Mouse (Mus musculus) gastrocnemius, postnatal 10 days (tissue): ENCODE data around the gene Adcy7. TPM values are rescaled to one million over a fixed set of nuclear protein-coding genes. Genes with fewer than 3 reads are reported as not detected.

Source experiments
- DNase-seq: peaks from one replicate; pipeline ENCODE4 v3.0.0; 2021; ENCODE audit warnings: mixed read lengths
- total RNA-seq, 2 experiments: library from RNA; stranded (reverse); gene quantifications; 2 replicates each; pipeline ENCODE4 v1.2.3; 2021

Gene Adcy7
- total RNA-seq, 2 experiments from 2014 or later, result 12.7 to 17.7 TPM

GRCm38 (mm10) chr8:88273051-88273430 is 838 bp downstream of the Adcy7 start:
- peak; percentile 35 for DNase-seq

- DNase-seq, result no peak
Observed at GRCm38 (mm10) chr8:88274090-88274489, 1.9 kb downstream of the Adcy7 start.

- no peak for DNase-seq
Observed at GRCm38 (mm10) chr8:88279220-88279619, 7.0 kb downstream of the Adcy7 start.

- no peak for DNase-seq
Observed at GRCm38 (mm10) chr8:88279670-88280069, 7.5 kb downstream of the Adcy7 start.

GRCm38 (mm10) chr8:88280904-88281303 is 8.7 kb downstream of the Adcy7 start:
- no peak for DNase-seq

- DNase-seq, result peak; percentile 74
Observed at GRCm38 (mm10) chr8:88282684-88283083, 10.5 kb downstream of the Adcy7 start.

- no peak for DNase-seq
Observed at GRCm38 (mm10) chr8:88283243-88284115, 11.3 kb downstream of the Adcy7 start.

GRCm38 (mm10) chr8:88284738-88285137 is 12.5 kb downstream of the Adcy7 start:
- no peak for DNase-seq

GRCm38 (mm10) chr8:88285469-88286356 is 13.5 kb downstream of the Adcy7 start:
- DNase-seq, result peak; percentile 57

GRCm38 (mm10) chr8:88286421-88286960 is 14.3 kb downstream of the Adcy7 start:
- no peak for DNase-seq

GRCm38 (mm10) chr8:88288622-88289242 is 16.5 kb downstream of the Adcy7 start:
- DNase-seq, result peak; percentile 49

- no peak for DNase-seq
Observed at GRCm38 (mm10) chr8:88289901-88290300, 17.7 kb downstream of the Adcy7 start.

GRCm38 (mm10) chr8:88290326-88291304 is 18.4 kb downstream of the Adcy7 start:
- DNase-seq, result no peak

- DNase-seq, result no peak
Observed at GRCm38 (mm10) chr8:88291305-88291690, 19.1 kb downstream of the Adcy7 start.

- no peak for DNase-seq
Observed at GRCm38 (mm10) chr8:88292926-88293325, 20.7 kb downstream of the Adcy7 start.

GRCm38 (mm10) chr8:88293590-88294356 is 21.6 kb downstream of the Adcy7 start:
- DNase-seq, result no peak

GRCm38 (mm10) chr8:88294977-88295376 is 22.8 kb downstream of the Adcy7 start:
- no peak for DNase-seq

- DNase-seq, result no peak
Observed at GRCm38 (mm10) chr8:88297976-88298732, 26.0 kb downstream of the Adcy7 start.

- no peak for DNase-seq
Observed at GRCm38 (mm10) chr8:88298733-88299103, 26.5 kb downstream of the Adcy7 start.
